Comparison of ENCODE assay signal across 1 mouse cellular context in genomic region chr8:94012013-94012951, GRCm38 (mm10).
TF ChIP-seq lines count a peak whose summit lies in the region.

TSS of gene Amfr (minus strand) at chr8:94012842.

TF ChIP-seq in CH12.LX, 34 proteins besides CTCF, POLR2A, EP300 and RAD21 (continued from another document):
- TF ChIP-seq ZKSCAN1 (IDR thresholded peaks at IDR 0.05; ENCODE audit: borderline replicate concordance, low read depth, low read length), result no peak
- TF ChIP-seq NRF1 (IDR thresholded peaks at IDR 0.05; ENCODE audit: low read depth, low read length), result peak; percentile 53
- no peak for TF ChIP-seq JUN (IDR thresholded peaks at IDR 0.05; ENCODE audit: insufficient read depth, low read depth, low read length)
- peak; percentile 14; the same call in 1 of the 2 replicates for TF ChIP-seq TCF12 (IDR thresholded peaks at IDR 0.05; ENCODE audit: low read depth, low read length)
- no peak for TF ChIP-seq ZC3H11A (IDR thresholded peaks at IDR 0.05; ENCODE audit: low read depth, low read length)
- no peak for TF ChIP-seq MAX (IDR thresholded peaks at IDR 0.05; ENCODE audit: low read length)
- TF ChIP-seq MAFK (IDR thresholded peaks at IDR 0.05; ENCODE audit: insufficient replicate concordance, low read length), result no peak
- no peak for TF ChIP-seq GABPA (IDR thresholded peaks at IDR 0.05; ENCODE audit: insufficient replicate concordance, low read depth, low read length)
